19 mouse cellular contexts compared by ENCODE assay signal in the genomic region with DNA sequence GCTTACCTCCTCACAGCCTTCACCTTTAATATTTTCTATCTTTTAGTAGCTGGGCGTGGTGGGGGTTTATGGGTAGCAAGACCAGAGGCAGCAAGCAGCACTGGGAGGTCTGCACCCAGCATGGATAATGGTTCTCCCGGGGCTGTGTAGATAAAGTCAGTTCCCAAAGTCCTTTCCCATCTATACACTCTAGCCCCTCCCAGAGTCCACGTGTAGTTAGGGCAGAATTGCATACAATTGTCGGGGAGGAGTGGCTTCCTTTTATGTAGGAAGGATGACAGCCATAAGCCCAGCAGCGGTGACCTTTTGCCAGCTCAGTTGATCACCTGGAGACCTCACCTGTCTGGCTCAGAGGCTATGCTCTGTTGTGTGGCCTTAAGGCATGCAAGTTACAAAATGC.
"Had no signal": no experiment of that assay in that cellular context is flagged by ENCODE, and none has a peak within 500 bp of the region (broad histone marks: within the 10 kb centered on the region; RNA-seq: fewer than 3 reads in every experiment).

No protein-coding gene starts in this region.

- H3K36me3 ChIP-seq: midbrain, embryonic 10.5 days; midbrain, embryonic 12.5 days; neural tube, embryonic 13.5 days; neural tube, embryonic 15.5 days had no signal

- H3K9ac ChIP-seq: lung, embryonic 14.5 days; midbrain, embryonic 12.5 days; neural tube, embryonic 13.5 days; neural tube, embryonic 15.5 days had no signal

- H3K4me1 ChIP-seq: midbrain, embryonic 12.5 days; neural tube, embryonic 13.5 days; neural tube, embryonic 15.5 days had no signal

- ATAC-seq: midbrain, embryonic 16.5 days had no signal

- H3K27me3 ChIP-seq: midbrain, embryonic 12.5 days; neural tube, embryonic 13.5 days; neural tube, embryonic 15.5 days had no signal

- H3K4me2 ChIP-seq: lung, embryonic 14.5 days; midbrain, embryonic 12.5 days; neural tube, embryonic 13.5 days; neural tube, embryonic 15.5 days had no signal

- H3K27ac ChIP-seq: midbrain, embryonic 10.5 days; midbrain, embryonic 12.5 days; neural tube, embryonic 13.5 days; neural tube, embryonic 15.5 days had no signal

- DNase-seq: lung, adult 18-20 months; lung, embryonic 14.5 days; lung, postnatal 10 days; lung, postnatal 4 days; midbrain, embryonic 14.5 days; retina, postnatal 1 day; right cerebral cortex, adult 18-20 months; right cerebral cortex, postnatal 25 days; right cerebral cortex, postnatal 4 days; spleen, adult 18-20 months; thymus, adult 18-20 months; thymus, postnatal 25 days; thymus, postnatal 4 days had no signal

- H3K9me3 ChIP-seq: midbrain, embryonic 10.5 days; midbrain, embryonic 12.5 days; neural tube, embryonic 13.5 days; neural tube, embryonic 15.5 days had no signal

- H3K4me3 ChIP-seq: midbrain, embryonic 10.5 days; midbrain, embryonic 12.5 days; myocyte; neural tube, embryonic 13.5 days; neural tube, embryonic 15.5 days had no signal
